Mouse (Mus musculus): ENCODE data around the gene Brd4.

Brd4 gene

DNA sequence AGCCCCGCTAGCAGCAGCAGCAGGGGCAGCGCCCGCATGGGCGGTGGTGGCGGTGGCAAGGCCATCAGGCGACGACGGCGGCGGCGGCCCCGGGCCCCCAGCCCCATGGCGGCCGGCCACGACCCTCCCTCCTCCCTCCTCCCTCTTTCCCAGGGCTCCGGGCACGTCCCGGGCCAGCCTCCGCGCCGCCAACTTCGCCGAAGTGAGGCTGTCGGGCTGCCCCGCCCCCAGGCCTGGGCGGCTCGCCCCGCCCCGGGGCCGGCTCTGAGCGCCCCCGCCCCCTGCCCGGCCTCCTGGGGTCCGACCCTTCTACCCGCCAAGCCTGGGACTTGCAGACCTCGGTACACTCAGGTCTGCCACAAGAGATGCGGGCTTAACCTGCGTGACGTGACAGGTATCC lies 117.8 kb downstream of the Brd4 start, which contains the start of gene Notch3:
Gene Notch3 (minus strand): TSS at position 166 of the 400 bp plus-strand sequence.
- DNase-seq (ENCODE audit: low read depth): no peak

DNA sequence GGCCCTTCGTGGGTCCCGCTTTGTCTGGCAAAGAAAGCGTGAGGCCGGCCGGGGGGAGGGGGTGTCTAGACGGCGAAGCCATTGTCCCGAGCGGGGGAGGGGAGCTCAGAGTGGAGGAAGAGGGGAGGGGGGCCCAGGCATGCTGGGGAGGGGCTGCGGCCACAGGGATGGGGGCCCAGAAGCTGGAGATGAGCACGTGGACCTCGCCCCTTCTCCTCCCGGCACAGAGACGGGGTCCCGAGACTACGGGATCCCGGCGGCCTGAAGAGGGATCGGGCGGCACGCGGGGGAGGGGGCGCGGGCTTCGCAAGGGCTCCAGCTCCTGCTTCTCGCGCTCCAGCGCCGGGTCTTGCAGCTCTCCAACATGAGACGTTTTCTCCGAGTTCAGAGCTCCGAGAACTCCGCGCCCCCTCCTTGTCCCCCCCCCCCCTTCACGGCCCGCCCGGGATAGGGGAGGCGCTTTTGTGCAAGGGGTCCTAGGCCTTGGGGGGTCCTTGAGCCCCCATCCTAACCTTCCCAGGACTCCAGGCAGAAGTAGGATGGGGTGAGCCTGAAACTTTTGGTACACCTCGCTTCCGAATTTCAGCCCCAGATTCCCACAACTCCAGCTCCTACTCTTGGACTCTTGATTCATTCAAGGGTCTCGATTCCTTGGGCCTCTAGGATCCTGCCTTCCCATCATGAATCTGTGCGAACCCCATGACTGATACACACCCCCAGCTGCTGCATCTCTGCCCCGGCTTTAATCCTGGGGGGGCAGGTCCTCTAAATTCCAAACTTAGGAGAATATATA lies 118.5 kb downstream of the Brd4 start:
- no peak for DNase-seq (ENCODE audit: low read depth)

DNA sequence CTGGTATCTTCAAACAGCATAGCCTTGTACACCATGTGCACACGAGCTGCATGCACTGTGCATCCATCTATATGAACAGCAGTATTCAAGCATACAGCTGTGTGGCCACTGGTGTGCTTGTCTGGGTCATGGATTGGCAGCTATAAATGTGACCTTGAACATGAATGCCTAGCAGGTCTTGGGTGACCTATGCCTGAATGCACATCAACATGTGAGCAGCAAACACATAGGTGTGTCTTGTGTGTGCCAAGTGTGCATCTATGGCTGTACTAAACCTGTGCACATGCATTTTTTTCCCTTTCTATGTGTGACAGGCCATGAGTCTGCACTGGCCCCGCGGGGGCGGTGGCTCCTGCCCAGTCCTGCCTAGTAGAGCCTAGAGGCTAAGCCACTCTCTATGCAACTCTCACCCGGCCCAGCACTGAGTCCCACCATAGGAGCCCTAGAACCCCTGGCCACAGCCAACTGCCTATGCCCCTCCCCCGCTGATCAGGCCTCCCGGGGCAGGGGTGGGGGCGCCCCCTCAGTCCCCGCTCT lies 119.2 kb downstream of the Brd4 start:
- no peak for DNase-seq (ENCODE audit: low read depth)

DNA sequence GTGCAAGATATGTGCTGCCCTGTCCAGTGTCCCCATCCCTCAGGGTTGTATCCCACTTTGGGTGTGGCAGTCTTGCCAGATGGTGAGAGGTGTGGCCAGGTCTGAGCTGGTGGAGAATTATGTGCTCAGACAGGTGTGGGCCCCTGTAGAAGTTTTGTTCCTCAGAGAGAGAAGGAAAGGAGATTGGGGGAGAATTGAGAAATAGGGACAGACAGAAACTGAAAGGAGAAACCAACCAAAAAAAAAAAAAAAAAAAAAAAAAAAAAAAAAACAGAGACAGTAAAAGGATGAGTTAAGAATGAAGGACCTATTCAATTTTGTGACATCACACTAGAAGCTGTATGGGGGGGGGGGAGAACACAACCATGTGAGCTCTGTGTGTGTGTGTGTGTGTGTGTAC lies 119.7 kb downstream of the Brd4 start:
- DNase-seq (ENCODE audit: low read depth): no peak

DNA sequence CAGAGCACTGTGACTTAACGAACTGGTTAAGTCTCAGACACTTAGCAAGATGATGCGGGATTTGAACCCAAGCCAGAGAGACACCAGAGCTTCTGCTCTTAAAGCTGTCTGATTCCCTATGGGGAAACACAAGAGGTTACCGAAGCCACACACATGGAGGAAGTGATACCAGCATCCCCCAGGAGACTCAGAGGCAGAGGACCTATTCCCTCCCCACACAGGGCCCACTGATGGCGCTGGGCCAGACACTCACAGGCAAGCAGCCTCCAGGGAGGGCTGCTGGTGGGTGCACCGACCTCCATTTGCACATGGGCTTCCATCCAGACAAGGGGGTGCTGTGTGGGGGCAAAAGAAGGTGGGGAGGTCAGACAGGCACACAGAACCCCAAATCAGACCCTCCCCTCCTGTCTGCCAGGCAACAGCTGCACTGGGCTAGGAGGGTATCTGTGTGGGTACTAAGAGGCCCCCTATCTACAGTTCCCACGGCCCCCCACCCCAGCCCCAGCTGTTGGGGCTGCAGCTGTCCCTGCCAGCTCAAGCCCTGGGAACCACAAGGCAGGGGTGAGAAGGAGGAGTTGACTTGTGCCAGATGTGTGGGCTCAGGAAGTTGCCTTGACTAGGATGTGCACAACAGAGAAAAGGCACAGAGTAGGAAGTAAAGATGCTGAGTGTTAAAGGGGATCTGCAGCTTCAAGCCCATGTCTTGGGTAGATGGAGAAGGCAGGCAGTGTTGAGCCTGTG lies 120.4 kb downstream of the Brd4 start:
- no peak for DNase-seq (ENCODE audit: low read depth)

DNA sequence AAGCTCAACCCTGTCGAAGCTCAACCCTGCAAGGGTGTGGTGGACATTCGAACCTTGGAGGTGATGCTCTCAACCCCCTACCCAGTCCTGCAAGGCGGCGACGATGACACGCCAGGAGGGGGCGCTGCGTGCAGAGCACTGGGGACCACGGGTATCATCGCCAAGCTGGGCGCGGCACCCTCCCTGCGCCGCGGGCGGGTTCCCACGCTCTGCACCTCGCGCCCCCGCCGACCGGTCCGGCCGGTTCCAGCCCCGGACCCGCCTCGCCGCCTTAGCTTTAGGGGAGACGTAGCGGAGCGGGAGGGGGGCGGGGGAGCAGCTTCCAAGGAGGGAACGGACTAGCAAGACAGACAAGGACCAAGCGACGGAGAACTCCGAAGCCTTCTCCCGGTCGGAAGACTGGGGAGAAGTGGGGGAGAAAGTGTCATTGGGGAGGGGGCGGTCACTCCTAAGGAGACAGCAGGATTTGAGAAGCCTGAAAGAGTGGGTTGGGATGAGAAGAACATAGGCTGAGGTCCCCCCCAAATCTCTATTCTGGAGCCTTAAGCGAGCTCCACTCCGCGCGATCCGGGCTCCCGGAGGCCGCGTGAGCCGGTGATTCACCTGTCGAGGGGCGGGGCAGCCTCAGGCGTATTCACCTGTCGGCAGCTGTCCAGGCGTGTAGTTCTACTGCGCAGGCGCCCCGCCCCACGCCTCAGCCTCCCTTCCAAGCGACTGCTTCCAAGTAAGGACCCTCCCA lies 122.2 kb downstream of the Brd4 start:
- DNase-seq (ENCODE audit: low read depth): no peak

DNA sequence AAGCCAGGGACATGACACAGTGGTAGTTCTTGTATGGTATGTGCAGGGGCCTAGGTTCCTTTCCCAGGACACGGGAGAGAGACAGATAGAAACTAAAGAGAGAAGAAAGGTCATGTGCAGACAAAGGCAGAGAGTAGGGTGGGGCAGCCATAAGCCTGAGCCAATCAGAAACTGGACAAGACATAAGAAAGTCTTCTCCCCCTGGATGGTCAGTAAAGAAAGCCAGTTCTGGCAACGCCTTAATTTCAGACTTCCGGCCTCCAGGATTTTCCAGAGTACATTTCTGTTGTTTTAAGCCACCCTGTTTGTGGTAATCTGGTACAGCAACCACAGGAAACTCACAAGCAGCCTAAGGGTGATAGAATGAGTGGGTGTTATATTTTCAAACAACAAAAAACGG lies 123.6 kb downstream of the Brd4 start:
- DNase-seq (ENCODE audit: low read depth): no peak

DNA sequence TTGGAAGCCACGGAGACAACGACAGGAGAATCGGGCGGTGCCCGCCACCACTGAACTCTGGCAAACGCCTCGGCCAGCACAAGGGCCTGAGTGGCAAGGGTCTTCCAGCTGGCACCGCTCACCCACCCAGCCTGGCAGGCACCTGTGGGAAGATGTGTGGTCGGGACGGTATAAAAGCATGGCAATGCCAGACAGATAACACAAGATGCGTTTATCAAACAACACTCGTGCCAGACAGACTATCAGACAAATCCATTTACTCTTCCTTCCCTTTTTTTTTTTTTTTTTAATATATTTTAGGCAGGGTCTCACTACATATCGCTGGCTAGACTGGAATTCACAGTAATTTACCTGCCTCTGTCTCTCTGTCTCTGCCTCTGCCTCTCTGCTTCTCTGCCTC lies 125.7 kb downstream of the Brd4 start:
- no peak for DNase-seq (ENCODE audit: low read depth)

DNA sequence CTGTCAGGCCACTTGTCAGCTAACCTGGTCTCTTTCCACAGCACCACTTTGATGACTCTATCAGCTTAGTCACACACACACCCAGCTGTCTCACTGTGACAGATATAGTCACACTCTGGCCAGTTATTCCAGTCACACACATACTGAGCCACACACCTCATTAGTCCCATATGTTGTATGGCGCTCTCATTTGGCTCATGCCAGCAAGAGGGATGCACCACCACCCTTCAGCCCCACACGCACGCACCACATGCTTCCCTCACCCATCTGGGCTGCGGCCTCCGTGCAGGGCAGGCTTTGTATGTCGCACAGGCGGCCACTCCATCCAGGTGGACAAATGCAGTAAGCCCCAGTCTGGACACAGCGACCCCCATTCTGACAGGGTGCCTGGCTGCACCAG lies 137.8 kb downstream of the Brd4 start:
- DNase-seq (ENCODE audit: low read depth): no peak

Data from fibroblast of lung, adult 2 months (primary cell).